Comparison of ENCODE assay signal across 10 mouse cellular contexts in genomic region chr15:96598888-96599578, GRCm38 (mm10). TPM values are rescaled to one million over a fixed set of nuclear protein-coding genes. Genes with fewer than 3 reads are reported as not detected.
DNase-seq lines count a peak whose midpoint lies in the region; ATAC-seq lines count a peak whose summit lies in the region.
"Had no signal": no experiment of that assay in that cellular context is flagged by ENCODE, and none has a peak within 500 bp of the region (broad histone marks: within the 10 kb centered on the region; RNA-seq: fewer than 3 reads in every experiment).

No protein-coding gene starts in this region.

- intact Hi-C loops in left cerebral cortex, postnatal 14 days (cut with DNase I) = no loop called here

- 0 out of 2 replicates have a peak overlapping the region, but pooled peaks have one; percentile 9 for H3K27ac ChIP-seq in hindbrain, embryonic 14.5 days
- H3K27ac ChIP-seq in hindbrain, embryonic 11.5 days (ENCODE audit: low read depth, low read length) = no peak overlapping the region
- H3K27ac ChIP-seq in stomach, embryonic 16.5 days (ENCODE audit: low read length) = peak overlapping the region; percentile 51
- H3K27ac ChIP-seq: embryonic facial prominence, embryonic 15.5 days had no signal

- no peak for ATAC-seq in hindbrain, embryonic 14.5 days (ENCODE audit: low FRiP score)
- ATAC-seq in hindbrain, embryonic 11.5 days (ENCODE audit: low FRiP score) = no peak
- peak; percentile 63; the same call in 1 of the 2 replicates for ATAC-seq in stomach, embryonic 16.5 days (ENCODE audit: insufficient read depth, low FRiP score)

- H3K36me3 ChIP-seq in hindbrain, embryonic 14.5 days (replicated peaks; ENCODE audit: control insufficient read depth, insufficient read depth) = peaks cover 29% of the 10 kb centered on the region
- H3K36me3 ChIP-seq in hindbrain, embryonic 11.5 days (ENCODE audit: control insufficient read depth, insufficient read depth, low read length) = no peaks in the 10 kb centered on the region
- H3K36me3 ChIP-seq in stomach, embryonic 16.5 days (ENCODE audit: control insufficient read depth, insufficient read depth, low read length) = no peaks in the 10 kb centered on the region
- H3K36me3 ChIP-seq: G1E had no signal

- DNase-seq in hindbrain, embryonic 14.5 days (ENCODE audit: low spot score) = no peak
- DNase-seq in hindbrain, embryonic 11.5 days (ENCODE audit: low spot score) = no peak
- peak; percentile 32 for DNase-seq in brain, adult 2 months (ENCODE audit: low read depth, low spot score)
- DNase-seq in lung, postnatal 10 days = peak; percentile 46
- DNase-seq in left cerebral cortex, postnatal 14 days (ENCODE audit: low spot score in 2 of 2) = no peak
- no peak for DNase-seq in ovary, postnatal 14 days (ENCODE audit: low spot score)
- DNase-seq in layer of hippocampus, adult 9-11 months = no peak

- no peaks in the 10 kb centered on the region for H3K27me3 ChIP-seq in hindbrain, embryonic 14.5 days (ENCODE audit: control insufficient read depth, insufficient read depth, low read length)
- no peaks in the 10 kb centered on the region for H3K27me3 ChIP-seq in hindbrain, embryonic 11.5 days (ENCODE audit: control insufficient read depth, insufficient read depth, low read length)
- H3K27me3 ChIP-seq in stomach, embryonic 16.5 days (ENCODE audit: control insufficient read depth, insufficient read depth, low read length) = no peaks in the 10 kb centered on the region
- H3K27me3 ChIP-seq: embryonic facial prominence, embryonic 15.5 days had no signal

- WGBS in hindbrain, embryonic 14.5 days = 61% methylated on average over 11 of the region's 11 CpGs
- WGBS in hindbrain, embryonic 11.5 days = 72% methylated on average over 11 of the region's 11 CpGs
- 47% methylated on average over 11 of the region's 11 CpGs for WGBS in stomach, embryonic 16.5 days

- no peak overlapping the region for H3K4me3 ChIP-seq in hindbrain, embryonic 14.5 days (replicated peaks; ENCODE audit: low read length)
- H3K4me3 ChIP-seq in hindbrain, embryonic 11.5 days (ENCODE audit: low read depth, low read length) = no peak overlapping the region
- H3K4me3 ChIP-seq in stomach, embryonic 16.5 days (replicated peaks; ENCODE audit: low read length) = no peak overlapping the region
- H3K4me3 ChIP-seq: embryonic facial prominence, embryonic 15.5 days had no signal

- no peaks in the 10 kb centered on the region; the same call in 1 of the 2 replicates for H3K4me1 ChIP-seq in hindbrain, embryonic 14.5 days (replicated peaks; ENCODE audit: control insufficient read depth, insufficient read depth, low read length)
- 0 out of 2 replicates have a peak, but pooled peaks cover 2% of the 10 kb centered on the region for H3K4me1 ChIP-seq in hindbrain, embryonic 11.5 days (replicated peaks; ENCODE audit: control insufficient read depth, insufficient read depth, low read length)
- H3K4me1 ChIP-seq in stomach, embryonic 16.5 days (ENCODE audit: control insufficient read depth, insufficient read depth, low read length) = peaks cover 2% of the 10 kb centered on the region; the same call in 1 of the 2 replicates

- no peaks in the 10 kb centered on the region for H3K9me3 ChIP-seq in hindbrain, embryonic 14.5 days (ENCODE audit: control insufficient read depth, low read length)
- no peaks in the 10 kb centered on the region for H3K9me3 ChIP-seq in hindbrain, embryonic 11.5 days (ENCODE audit: control insufficient read depth, low read length)
- no peaks in the 10 kb centered on the region for H3K9me3 ChIP-seq in stomach, embryonic 16.5 days (replicated peaks; ENCODE audit: control insufficient read depth, low read length)
- H3K9me3 ChIP-seq: embryonic facial prominence, embryonic 15.5 days had no signal

- no peak overlapping the region for H3K4me2 ChIP-seq in hindbrain, embryonic 14.5 days (replicated peaks)
- H3K4me2 ChIP-seq in hindbrain, embryonic 11.5 days (replicated peaks; ENCODE audit: low read depth, low read length) = no peak overlapping the region
- no peak overlapping the region; the same call in 1 of the 2 replicates for H3K4me2 ChIP-seq in stomach, embryonic 16.5 days (ENCODE audit: low read depth, low read length)
- H3K4me2 ChIP-seq: embryonic facial prominence, embryonic 15.5 days had no signal

- H3K9ac ChIP-seq in hindbrain, embryonic 14.5 days = no peak overlapping the region
- no peak overlapping the region for H3K9ac ChIP-seq in hindbrain, embryonic 11.5 days (ENCODE audit: low read depth, low read length)
- no peak overlapping the region for H3K9ac ChIP-seq in stomach, embryonic 16.5 days (ENCODE audit: low read length)
- H3K9ac ChIP-seq: embryonic facial prominence, embryonic 15.5 days had no signal

RNA-seq across cellular contexts. Expression of gene Slc38a1, which starts 43.7 kb away (rescaled TPM):
- 133 and 144 TPM in 2 replicates for polyA plus RNA-seq in hindbrain, embryonic 14.5 days (2014; fragmentation: Nextera tagmentation; extraction: Ambion mirVana)
- 133 and 149 TPM in 2 replicates for polyA plus RNA-seq in hindbrain, embryonic 11.5 days (2014; fragmentation: Nextera tagmentation; extraction: Ambion mirVana)
- 55.6 and 58.0 TPM in 2 replicates for polyA plus RNA-seq in stomach, embryonic 16.5 days (2015; fragmentation: Nextera tagmentation; extraction: Ambion mirVana)
- 10 to 100 TPM; 88.3 to 90.2 TPM for total RNA-seq in left cerebral cortex, postnatal 14 days (2021)
- polyA plus RNA-seq: G1E had no signal

Comparison
In these comparisons a context has a peak if more than half of its experiments do, and no peak if none do; other contexts are left out.
1. DNase-seq: peak in brain, adult 2 months (single experiment) and lung, postnatal 10 days (single experiment); none in hindbrain, embryonic 14.5 days (single experiment), hindbrain, embryonic 11.5 days (single experiment), left cerebral cortex, postnatal 14 days (0 of 2), ovary, postnatal 14 days (single experiment) and layer of hippocampus, adult 9-11 months (single experiment).